ENCODE assay signal across 9 mouse cellular contexts in genomic region chr11:69914917-69915430, GRCm38 (mm10). TPM values are rescaled to one million over a fixed set of nuclear protein-coding genes. Genes with fewer than 3 reads are reported as not detected.
DNase-seq lines count a peak whose midpoint lies in the region; ATAC-seq lines count a peak whose summit lies in the region.
"Had no signal": no experiment of that assay in that cellular context is flagged by ENCODE, and none has a peak within 500 bp of the region (broad histone marks: within the 10 kb centered on the region; RNA-seq: fewer than 3 reads in every experiment).

No protein-coding gene starts in this region.

- no peak for ATAC-seq in heart, embryonic 16.5 days (replicated peaks; ENCODE audit: extremely low read depth, insufficient read depth, low FRiP score)
- ATAC-seq in hindbrain, embryonic 13.5 days (ENCODE audit: low FRiP score), result no peak
- ATAC-seq in midbrain, embryonic 11.5 days (ENCODE audit: low FRiP score), result no peak
- ATAC-seq in granulocyte monocyte progenitor cell, adult 5-6 weeks (replicated peaks; ENCODE audit: poor library complexity, severe bottlenecking), result no peak

- no peak for DNase-seq in heart, adult 18-20 months
- DNase-seq in R1 (ENCODE audit: low read depth, low spot score), result peak; percentile 24
- DNase-seq in midbrain, embryonic 11.5 days (ENCODE audit: low spot score, missing footprints), result no peak
- no peak for DNase-seq in urinary bladder, postnatal 36 days (ENCODE audit: low spot score in 2 of 2)
- DNase-seq in urinary bladder, postnatal 4 days (ENCODE audit: low spot score in 2 of 2), result no peak
- DNase-seq: gastrocnemius, postnatal 36 days had no signal

- no peaks in the 10 kb centered on the region for H3K9me3 ChIP-seq in heart, embryonic 16.5 days (replicated peaks; ENCODE audit: control insufficient read depth, low read length)
- no peaks in the 10 kb centered on the region for H3K9me3 ChIP-seq in hindbrain, embryonic 13.5 days
- no peaks in the 10 kb centered on the region for H3K9me3 ChIP-seq in midbrain, embryonic 11.5 days (ENCODE audit: control insufficient read depth, low read length)

- peak overlapping the region; percentile 99 for H3K4me2 ChIP-seq in heart, embryonic 16.5 days (ENCODE audit: low read depth, low read length)
- peak overlapping the region; percentile 100 for H3K4me2 ChIP-seq in hindbrain, embryonic 13.5 days
- peak overlapping the region; percentile 74 for H3K4me2 ChIP-seq in midbrain, embryonic 11.5 days

- H3K27me3 ChIP-seq in heart, embryonic 16.5 days (ENCODE audit: control insufficient read depth, insufficient read depth, low read length), result no peaks in the 10 kb centered on the region
- H3K27me3 ChIP-seq in hindbrain, embryonic 13.5 days, result no peaks in the 10 kb centered on the region
- H3K27me3 ChIP-seq in midbrain, embryonic 11.5 days (ENCODE audit: control insufficient read depth, insufficient read depth, low read length), result no peaks in the 10 kb centered on the region

- no peak overlapping the region for H3K27ac ChIP-seq in heart, embryonic 16.5 days (ENCODE audit: low read length)
- no peak overlapping the region for H3K27ac ChIP-seq in hindbrain, embryonic 13.5 days
- no peak overlapping the region for H3K27ac ChIP-seq in midbrain, embryonic 11.5 days (ENCODE audit: low read depth, low read length)

- 36% methylated on average over 9 of the region's 9 CpGs for WGBS in heart, embryonic 16.5 days
- WGBS in hindbrain, embryonic 13.5 days, result 38% methylated on average over 9 of the region's 9 CpGs
- WGBS in midbrain, embryonic 11.5 days, result 41% methylated on average over 9 of the region's 9 CpGs

- H3K9ac ChIP-seq in heart, embryonic 16.5 days (ENCODE audit: low read length), result peak overlapping the region; percentile 94; the same call in 1 of the 2 replicates
- H3K9ac ChIP-seq in hindbrain, embryonic 13.5 days, result peak overlapping the region; percentile 91
- H3K9ac ChIP-seq in midbrain, embryonic 11.5 days (ENCODE audit: low read length), result peak overlapping the region; percentile 89; the same call in 1 of the 2 replicates

- peak overlapping the region; percentile 97 for H3K4me3 ChIP-seq in heart, embryonic 16.5 days (ENCODE audit: low read length)
- peak overlapping the region; percentile 91 for H3K4me3 ChIP-seq in hindbrain, embryonic 13.5 days
- H3K4me3 ChIP-seq in midbrain, embryonic 11.5 days (ENCODE audit: low read depth, low read length), result peak overlapping the region; percentile 72

- H3K4me1 ChIP-seq in heart, embryonic 16.5 days (ENCODE audit: control insufficient read depth, insufficient read depth, low read length), result peaks cover 40% of the 10 kb centered on the region
- peaks cover 47% of the 10 kb centered on the region for H3K4me1 ChIP-seq in hindbrain, embryonic 13.5 days (replicated peaks)
- H3K4me1 ChIP-seq in midbrain, embryonic 11.5 days (ENCODE audit: control insufficient read depth, insufficient read depth, low read length), result peaks cover 33% of the 10 kb centered on the region

- H3K36me3 ChIP-seq in heart, embryonic 16.5 days (ENCODE audit: control insufficient read depth, insufficient read depth), result peaks cover 58% of the 10 kb centered on the region
- peaks cover 78% of the 10 kb centered on the region for H3K36me3 ChIP-seq in hindbrain, embryonic 13.5 days
- H3K36me3 ChIP-seq in midbrain, embryonic 11.5 days (ENCODE audit: control insufficient read depth, insufficient read depth, low read length), result peaks cover 47% of the 10 kb centered on the region

RNA-seq across cellular contexts. Expression of gene Gps2, which starts 1.3 kb away (rescaled TPM):
- polyA plus RNA-seq in heart, embryonic 16.5 days (2015; fragmentation: Nextera tagmentation; extraction: Ambion mirVana), result 50.1 and 51.2 TPM in 2 replicates
- 10 to 100 TPM; 26.2 to 27.5 TPM for total RNA-seq in heart, adult 18-20 months (2021)
- 72.4 and 77.3 TPM in 2 replicates for polyA plus RNA-seq in hindbrain, embryonic 13.5 days (2015; fragmentation: Nextera tagmentation; extraction: Ambion mirVana)
- polyA plus RNA-seq in midbrain, embryonic 11.5 days (2014; fragmentation: Nextera tagmentation; extraction: Ambion mirVana), result 92.2 and 95.8 TPM in 2 replicates
- total RNA-seq in granulocyte monocyte progenitor cell, adult 5-6 weeks (2014; fragmentation: Nextera tagmentation), result 71.5 and 99.8 TPM in 2 replicates
- total RNA-seq in granulocyte monocyte progenitor cell, adult 5-6 weeks (2017), result 47.1 and 58.2 TPM in 2 replicates

RNA-seq across cellular contexts. Expression of gene Eif5a, which starts 6.8 kb away (rescaled TPM):
- 1,137 and 1,317 TPM in 2 replicates for polyA plus RNA-seq in heart, embryonic 16.5 days (2015; fragmentation: Nextera tagmentation; extraction: Ambion mirVana)
- 100 to 1,000 TPM; 415 to 425 TPM for total RNA-seq in heart, adult 18-20 months (2021)
- polyA plus RNA-seq in hindbrain, embryonic 13.5 days (2015; fragmentation: Nextera tagmentation; extraction: Ambion mirVana), result 1,129 and 1,134 TPM in 2 replicates
- 1,778 and 1,800 TPM in 2 replicates for polyA plus RNA-seq in midbrain, embryonic 11.5 days (2014; fragmentation: Nextera tagmentation; extraction: Ambion mirVana)
- total RNA-seq in granulocyte monocyte progenitor cell, adult 5-6 weeks (2014; fragmentation: Nextera tagmentation), result 1,453 and 1,476 TPM in 2 replicates
- 890 and 976 TPM in 2 replicates for total RNA-seq in granulocyte monocyte progenitor cell, adult 5-6 weeks (2017)

RNA-seq across cellular contexts. Expression of gene Neurl4, which starts 14.1 kb away (rescaled TPM):
- polyA plus RNA-seq in heart, embryonic 16.5 days (2015; fragmentation: Nextera tagmentation; extraction: Ambion mirVana), result 7.4 and 8.7 TPM in 2 replicates
- 10 to 100 TPM; 42.1 to 48.0 TPM for total RNA-seq in heart, adult 18-20 months (2021)
- polyA plus RNA-seq in hindbrain, embryonic 13.5 days (2015; fragmentation: Nextera tagmentation; extraction: Ambion mirVana), result 18.8 and 22.6 TPM in 2 replicates
- 15.6 and 16.3 TPM in 2 replicates for polyA plus RNA-seq in midbrain, embryonic 11.5 days (2014; fragmentation: Nextera tagmentation; extraction: Ambion mirVana)
- total RNA-seq in granulocyte monocyte progenitor cell, adult 5-6 weeks (2014; fragmentation: Nextera tagmentation), result 32.0 and 38.9 TPM in 2 replicates
- total RNA-seq in granulocyte monocyte progenitor cell, adult 5-6 weeks (2017), result 20.7 and 27.5 TPM in 2 replicates

RNA-seq across cellular contexts. Expression of gene 2810408A11Rik, which starts 14.2 kb away (rescaled TPM):
- 4.1 and 4.4 TPM in 2 replicates for polyA plus RNA-seq in heart, embryonic 16.5 days (2015; fragmentation: Nextera tagmentation; extraction: Ambion mirVana)
- under 1 TPM in 1 of 2 experiments, not detected in 1; 0.41 TPM for total RNA-seq in heart, adult 18-20 months (2021)
- 10.3 and 11.7 TPM in 2 replicates for polyA plus RNA-seq in hindbrain, embryonic 13.5 days (2015; fragmentation: Nextera tagmentation; extraction: Ambion mirVana)
- polyA plus RNA-seq in midbrain, embryonic 11.5 days (2014; fragmentation: Nextera tagmentation; extraction: Ambion mirVana), result 15.3 and 17.8 TPM in 2 replicates
- 1.3 and 3.5 TPM in 2 replicates for total RNA-seq in granulocyte monocyte progenitor cell, adult 5-6 weeks (2014; fragmentation: Nextera tagmentation)
- total RNA-seq in granulocyte monocyte progenitor cell, adult 5-6 weeks (2017), result 3.6 and 6.4 TPM in 2 replicates

RNA-seq across cellular contexts. Expression of gene Acap1, which starts 19.6 kb away (rescaled TPM):
- 10.8 and 19.9 TPM in 2 replicates for polyA plus RNA-seq in heart, embryonic 16.5 days (2015; fragmentation: Nextera tagmentation; extraction: Ambion mirVana)
- 1 to 10 TPM in 1 of 2 experiments, under 1 TPM in 1; 0.72 to 4.4 TPM for total RNA-seq in heart, adult 18-20 months (2021)
- polyA plus RNA-seq in hindbrain, embryonic 13.5 days (2015; fragmentation: Nextera tagmentation; extraction: Ambion mirVana), result 0.17 and 0.52 TPM in 2 replicates
- 0.36 and 0.59 TPM in 2 replicates for polyA plus RNA-seq in midbrain, embryonic 11.5 days (2014; fragmentation: Nextera tagmentation; extraction: Ambion mirVana)
- total RNA-seq in granulocyte monocyte progenitor cell, adult 5-6 weeks (2014; fragmentation: Nextera tagmentation), result 52.4 and 65.1 TPM in 2 replicates
- total RNA-seq in granulocyte monocyte progenitor cell, adult 5-6 weeks (2017), result 47.0 and 50.7 TPM in 2 replicates
